Mouse (Mus musculus) activated CD4-positive, CD25-positive, alpha-beta regulatory T cell (primary cell): ENCODE data around the gene Tnfsf15. TPM values are rescaled to one million over a fixed set of nuclear protein-coding genes. Genes with fewer than 3 reads are reported as not detected.

Experiments
- polyA plus RNA-seq, 2 experiments: library from polyadenylated mRNA; unstranded; fragments of 100-300 nt; shearing (Covaris generic); gene quantifications; one replicate each; pipeline ENCODE4 v1.2.1; 2017

Tnfsf15 gene
- under 1 TPM; 0.10 to 0.20 TPM for polyA plus RNA-seq

GRCm38 (mm10) chr4:63744693-63745171 is at the start of gene Tnfsf15:
Tnfsf15 (minus strand) TSS chr4:63745113.

Other genes starting within 250 kb of the Tnfsf15 start
- 10 to 100 TPM in 1 of 2 experiments, 1 to 10 TPM in 1; 7.9 to 10.3 TPM for gene Whrn, start 249.1 kb downstream of the Tnfsf15 start, polyA plus RNA-seq
- gene Atp6v1g1, start 200.3 kb downstream of the Tnfsf15 start, polyA plus RNA-seq, result 100 to 1,000 TPM; 128 to 143 TPM
- gene Tmem268, start 186.3 kb downstream of the Tnfsf15 start, polyA plus RNA-seq, result 10 to 100 TPM; 22.2 to 25.0 TPM
- gene Gm11213, start 139.9 kb downstream of the Tnfsf15 start, polyA plus RNA-seq, result not detected
- not detected for gene Tex48, start 122.7 kb downstream of the Tnfsf15 start, polyA plus RNA-seq
- under 1 TPM; 0.31 to 0.57 TPM for gene Gm11214, start 81.7 kb downstream of the Tnfsf15 start, polyA plus RNA-seq
- 100 to 1,000 TPM in 1 of 2 experiments, 10 to 100 TPM in 1; 18.9 to 116 TPM for gene Tnfsf8, start 116.2 kb upstream of the Tnfsf15 start, polyA plus RNA-seq